Mouse (Mus musculus) testis, adult 2 months (tissue): ENCODE measurements around the gene Reln. TPM values are rescaled to one million over a fixed set of nuclear protein-coding genes. Genes with fewer than 3 reads are reported as not detected.

Source experiments
- H3K27ac ChIP-seq: fragments of 200-500 bp; 2 replicates; pipeline ENCODE4 v1.5.1; 2012; ENCODE audit warnings: low read depth, low read length; ENCODE audit not compliant: control insufficient read depth, insufficient read depth
- H3K27me3 ChIP-seq: fragments of 200-500 bp; 2 replicates; pipeline ENCODE4 v1.6.1; 2012; ENCODE audit warnings: mild to moderate bottlenecking, low read length, moderate library complexity; ENCODE audit not compliant: control insufficient read depth, insufficient read depth
- H3K36me3 ChIP-seq: fragments of 200-500 bp; 2 replicates; pipeline ENCODE4 v1.6.1; 2012; ENCODE audit warnings: mild to moderate bottlenecking, low read length; ENCODE audit not compliant: control insufficient read depth, insufficient read depth
- H3K4me1 ChIP-seq: fragments of 200-500 bp; 2 replicates; pipeline ENCODE4 v1.6.1; 2012; ENCODE audit warnings: low read length; ENCODE audit not compliant: control insufficient read depth, insufficient read depth
- H3K4me3 ChIP-seq: fragments of 200-500 bp; 2 replicates; pipeline ENCODE4 v1.5.1; 2012; ENCODE audit warnings: low read depth, mild to moderate bottlenecking, low read length, moderate library complexity, mixed read lengths; ENCODE audit not compliant: control insufficient read depth
- CTCF ChIP-seq: fragments of 200-500 bp; IDR thresholded peaks from 2 replicates; pipeline ENCODE4 v1.5.1; 2012; ENCODE audit warnings: low read depth, mild to moderate bottlenecking, inconsistent platforms, low read length, moderate library complexity; ENCODE audit not compliant: control insufficient read depth, insufficient read depth, insufficient replicate concordance
- POLR2A ChIP-seq: fragments of 200-500 bp; IDR thresholded peaks from 2 replicates; pipeline ENCODE4 v1.6.1; 2012; ENCODE audit warnings: low read depth, mild to moderate bottlenecking, inconsistent platforms, low read length, moderate library complexity; ENCODE audit not compliant: control insufficient read depth
- polyA plus RNA-seq: library from polyadenylated mRNA; depleted of rRNA; stranded (reverse); fragments of >200 nt; gene quantifications from 2 replicates; pipeline ENCODE4 v1.2.3, GENCODE M21; 2012

Gene Reln
- polyA plus RNA-seq, 1 experiment = 11.5 TPM

DNA sequence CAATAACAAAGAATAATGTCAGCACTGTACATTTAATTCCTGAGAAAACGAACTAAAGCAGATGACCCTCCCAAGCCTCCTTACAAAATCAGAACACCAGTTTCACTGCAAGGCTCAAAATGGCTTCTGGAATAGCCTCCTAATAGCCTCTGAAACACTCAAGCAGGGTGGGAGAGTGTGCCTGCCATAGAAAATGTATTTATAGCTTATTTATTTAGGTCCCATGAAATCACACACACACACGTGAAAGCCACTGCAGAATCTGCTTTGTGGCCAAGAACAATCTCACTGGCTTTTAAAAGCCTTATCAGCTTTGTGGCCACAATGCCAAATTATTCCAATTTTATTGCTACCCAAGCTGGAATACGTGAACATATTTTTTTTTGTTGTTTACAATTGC lies 154.2 kb downstream of the Reln start:
- H3K4me3 ChIP-seq = no peak overlapping the region
- no peaks in the 10 kb centered on the region for H3K36me3 ChIP-seq
- no peaks in the 10 kb centered on the region for H3K27me3 ChIP-seq
- no peak overlapping the region for H3K27ac ChIP-seq
- TF ChIP-seq CTCF = no peak
- TF ChIP-seq POLR2A = no peak
- no peaks in the 10 kb centered on the region for H3K4me1 ChIP-seq

DNA sequence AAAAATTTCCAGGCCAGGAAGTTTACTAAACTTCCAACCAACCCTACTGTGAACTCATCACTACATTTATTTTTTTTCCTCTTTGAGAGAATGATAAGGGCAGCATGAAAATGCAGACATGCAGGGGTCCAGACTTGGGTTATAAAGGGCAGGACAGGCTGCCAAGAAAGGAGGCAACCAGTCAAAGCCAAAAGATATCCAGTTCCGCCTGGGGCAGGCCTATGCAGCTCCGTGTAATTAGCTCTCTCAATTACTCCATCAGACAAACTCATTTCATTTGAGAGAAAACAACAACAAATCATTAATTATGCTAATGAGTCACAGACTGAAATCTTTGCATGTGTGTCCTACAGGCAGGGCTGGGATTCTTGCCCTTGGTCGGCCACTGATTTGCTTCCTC lies 156.9 kb downstream of the Reln start:
- Histone ChIP-seq H3K4me1 (no peaks in the 10 kb centered on the region), H3K27ac (no peak overlapping the region), H3K4me3 (no peak overlapping the region), H3K36me3 (no peaks in the 10 kb centered on the region), H3K27me3 (no peaks in the 10 kb centered on the region)
- TF ChIP-seq CTCF = no peak
- TF ChIP-seq POLR2A = no peak

GRCm38 (mm10) chr5:22176480-22176879 lies 168.0 kb downstream of the Reln start:
- Histone ChIP-seq H3K27me3 (no peaks in the 10 kb centered on the region), H3K4me3 (no peak overlapping the region), H3K4me1 (no peaks in the 10 kb centered on the region), H3K36me3 (no peaks in the 10 kb centered on the region), H3K27ac (no peak overlapping the region)
- no peak for TF ChIP-seq CTCF
- TF ChIP-seq POLR2A = no peak

DNA sequence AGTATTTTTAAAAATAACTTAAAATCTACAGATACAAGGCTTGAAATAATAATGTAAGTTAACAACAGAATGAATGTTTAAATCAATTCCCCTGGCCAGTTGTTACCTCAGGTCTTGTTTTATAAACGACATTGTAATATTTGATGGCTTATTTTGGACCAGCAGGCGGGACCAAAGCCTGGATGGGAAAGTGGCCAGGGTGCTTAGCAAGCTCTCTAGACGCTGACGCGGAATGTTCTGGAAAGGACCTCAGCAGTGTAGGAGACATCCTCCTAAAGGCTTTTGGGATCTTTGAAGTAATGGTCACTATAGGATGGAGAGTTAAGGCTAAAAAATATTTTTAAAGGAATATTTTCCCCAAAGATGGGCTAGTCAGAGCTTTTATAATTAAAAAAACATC lies 173.2 kb downstream of the Reln start:
- Histone ChIP-seq H3K27me3 (no peaks in the 10 kb centered on the region), H3K27ac (no peak overlapping the region), H3K36me3 (no peaks in the 10 kb centered on the region), H3K4me1 (no peaks in the 10 kb centered on the region), H3K4me3 (no peak overlapping the region)
- TF ChIP-seq POLR2A = no peak
- no peak for TF ChIP-seq CTCF

GRCm38 (mm10) chr5:22164060-22164934 lies 180.2 kb downstream of the Reln start:
- Histone ChIP-seq H3K36me3 (no peaks in the 10 kb centered on the region), H3K4me1 (no peaks in the 10 kb centered on the region), H3K27me3 (no peaks in the 10 kb centered on the region), H3K4me3 (no peak overlapping the region), H3K27ac (no peak overlapping the region)
- TF ChIP-seq CTCF (no peak), POLR2A (no peak)

DNA sequence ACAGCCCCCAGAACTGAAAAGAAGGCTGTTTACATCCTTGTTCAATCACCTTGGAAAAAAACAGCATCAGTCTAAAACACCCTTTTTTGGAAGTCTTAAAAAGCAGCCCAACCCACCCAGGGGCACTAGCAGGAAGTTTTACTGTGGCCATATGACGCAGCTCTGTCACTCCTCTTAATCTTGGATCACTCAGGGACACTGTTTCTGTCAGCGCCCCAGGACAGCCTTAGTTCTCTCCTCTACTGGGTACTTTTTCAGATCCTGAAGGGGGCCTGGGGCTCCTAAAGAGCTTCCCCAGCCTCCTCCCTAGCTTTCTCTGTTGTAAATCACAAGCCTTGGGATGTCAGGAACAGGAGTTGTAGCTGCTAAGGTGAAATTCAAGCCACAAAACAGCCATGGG lies 183.6 kb downstream of the Reln start:
- H3K27ac ChIP-seq = no peak overlapping the region
- H3K27me3 ChIP-seq = no peaks in the 10 kb centered on the region
- TF ChIP-seq CTCF = no peak
- TF ChIP-seq POLR2A = no peak
- H3K4me3 ChIP-seq = no peak overlapping the region
- H3K4me1 ChIP-seq = no peaks in the 10 kb centered on the region
- no peaks in the 10 kb centered on the region for H3K36me3 ChIP-seq

DNA sequence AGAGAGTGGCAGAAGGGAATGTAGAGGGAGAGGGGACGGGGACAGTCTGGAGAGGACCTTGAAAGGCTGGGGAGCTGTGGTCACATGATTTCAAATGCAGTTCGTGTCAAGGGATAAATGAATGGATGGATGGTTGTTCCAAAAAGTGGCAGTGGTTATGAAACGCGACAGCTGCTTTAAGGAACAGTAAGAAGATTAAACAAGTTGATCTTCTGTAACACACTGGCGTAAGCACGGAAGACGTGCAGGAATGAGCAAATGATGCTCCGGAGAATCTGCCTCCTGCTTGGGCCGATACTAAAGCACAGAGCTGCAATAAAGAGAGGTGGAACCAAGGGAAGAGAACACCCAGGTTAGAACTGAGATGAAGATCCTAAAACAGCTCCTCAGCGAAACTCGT lies 185.7 kb downstream of the Reln start:
- H3K27ac ChIP-seq = no peak overlapping the region
- H3K4me1 ChIP-seq = no peaks in the 10 kb centered on the region
- H3K36me3 ChIP-seq = no peaks in the 10 kb centered on the region
- no peak overlapping the region for H3K4me3 ChIP-seq
- H3K27me3 ChIP-seq = no peaks in the 10 kb centered on the region
- TF ChIP-seq POLR2A = no peak
- TF ChIP-seq CTCF = no peak

DNA sequence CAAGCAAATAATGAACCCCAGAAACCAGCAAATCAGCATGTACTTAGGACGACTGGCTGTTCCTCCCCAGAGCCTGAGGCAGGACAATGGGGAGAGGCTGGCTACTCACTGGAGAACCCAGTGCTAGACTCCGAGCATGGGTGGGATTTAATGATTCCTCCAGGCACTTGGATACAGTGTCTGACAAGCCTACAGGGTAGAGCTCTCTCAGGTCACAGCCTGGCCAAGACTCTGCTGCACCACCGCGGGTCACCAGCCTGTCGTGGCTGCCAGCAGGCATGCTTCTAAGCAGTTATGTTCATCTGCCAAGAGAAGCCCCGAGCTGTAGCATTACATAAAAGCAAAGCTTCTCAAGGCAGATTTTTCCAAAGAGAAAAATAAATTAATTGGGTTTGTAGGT lies 190.9 kb downstream of the Reln start:
- Histone ChIP-seq H3K27ac (no peak overlapping the region), H3K4me1 (no peaks in the 10 kb centered on the region), H3K27me3 (no peaks in the 10 kb centered on the region), H3K4me3 (no peak overlapping the region), H3K36me3 (no peaks in the 10 kb centered on the region)
- no peak for TF ChIP-seq POLR2A
- TF ChIP-seq CTCF = no peak
